ENCODE assay signal across 7 mouse cellular contexts in genomic region chr6:54021123-54021789, GRCm38 (mm10). TPM values are rescaled to one million over a fixed set of nuclear protein-coding genes. Genes with fewer than 3 reads are reported as not detected.
DNase-seq lines count a peak whose midpoint lies in the region; ATAC-seq and TF ChIP-seq lines count a peak whose summit lies in the region.

No protein-coding gene starts in this region.

- TF ChIP-seq EP300 in heart, adult 2 months (IDR thresholded peaks at IDR 0.05; ENCODE audit: insufficient read depth, low read depth, low read length): no peak

- no peak overlapping the region for H3K4me3 ChIP-seq in heart, adult 2 months
- no peak overlapping the region for H3K4me3 ChIP-seq in forebrain, embryonic 12.5 days (replicated peaks)

- peak; percentile 40 to 53 for DNase-seq in heart, adult 2 months
- DNase-seq in kidney, adult 9 months: peak; percentile 85
- DNase-seq in lung, postnatal 4 days: peak; percentile 49 to 77
- DNase-seq in cerebellum, adult 9-11 months: no peak
- DNase-seq in layer of hippocampus, adult 9-11 months: no peak

- no peaks in the 10 kb centered on the region for H3K27me3 ChIP-seq in heart, adult 2 months (ENCODE audit: control insufficient read depth, insufficient read depth, low read length)
- 0 out of 2 replicates have a peak, but pooled peaks cover 5% of the 10 kb centered on the region for H3K27me3 ChIP-seq in forebrain, embryonic 12.5 days

- TF ChIP-seq POLR2A in heart, adult 2 months (IDR thresholded peaks at IDR 0.05; ENCODE audit: insufficient read depth, low read depth, low read length): no peak

- no peaks in the 10 kb centered on the region for H3K9me3 ChIP-seq in forebrain, embryonic 12.5 days

- peaks cover 4% of the 10 kb centered on the region for H3K4me1 ChIP-seq in heart, adult 2 months (ENCODE audit: control insufficient read depth, insufficient read depth, low read length)
- peaks cover 4% of the 10 kb centered on the region; the same call in 1 of the 2 replicates for H3K4me1 ChIP-seq in forebrain, embryonic 12.5 days

- no peak overlapping the region for H3K9ac ChIP-seq in heart, adult 2 months (ENCODE audit: low read depth, low read length)
- H3K9ac ChIP-seq in forebrain, embryonic 12.5 days: no peak overlapping the region

- 42% methylated on average over 15 of the region's 15 CpGs for WGBS in heart, adult 2 months
- 57% methylated on average over 15 of the region's 15 CpGs for WGBS in forebrain, embryonic 12.5 days

- no peaks in the 10 kb centered on the region for H3K36me3 ChIP-seq in heart, adult 2 months (ENCODE audit: control insufficient read depth, insufficient read depth, low read length)
- no peaks in the 10 kb centered on the region for H3K36me3 ChIP-seq in forebrain, embryonic 12.5 days (replicated peaks)

- peak overlapping the region; percentile 31 for H3K27ac ChIP-seq in heart, adult 2 months
- H3K27ac ChIP-seq in forebrain, embryonic 12.5 days: no peak overlapping the region

- no peaks in the 10 kb centered on the region for H3K79me2 ChIP-seq in heart, adult 2 months (replicated peaks; ENCODE audit: control insufficient read depth, insufficient read depth, low read length)

- TF ChIP-seq CTCF in heart, adult 2 months (IDR thresholded peaks at IDR 0.05): no peak

- H3K4me2 ChIP-seq in forebrain, embryonic 12.5 days: no peak overlapping the region

- intact Hi-C loops in heart, adult 2 months (cut with DNase I): no loop called here

- ATAC-seq in activated CD4-positive, CD25-positive, alpha-beta regulatory T cell, adult 4 months: peak; percentile 28
- ATAC-seq in forebrain, embryonic 12.5 days (ENCODE audit: low FRiP score): no peak

RNA-seq across cellular contexts. Expression of gene Chn2, which starts 18.1 kb away (rescaled TPM):
- 1 to 10 TPM; 5.6 to 6.3 TPM for polyA plus RNA-seq in activated CD4-positive, CD25-positive, alpha-beta regulatory T cell, adult 4 months (2017; shearing (Covaris generic))
- 1 to 10 TPM; 2.0 to 2.3 TPM for total RNA-seq in heart, adult 2 months (2021)
- 2.3 and 3.4 TPM in 2 replicates for polyA plus RNA-seq in heart, adult 2 months (2012; rRNA removed)
- polyA plus RNA-seq in forebrain, embryonic 12.5 days (2016; fragmentation: Nextera tagmentation; extraction: Ambion mirVana): 29.8 and 30.2 TPM in 2 replicates

RNA-seq across cellular contexts. Expression of gene Cpvl, which starts 42.8 kb away (rescaled TPM):
- polyA plus RNA-seq in activated CD4-positive, CD25-positive, alpha-beta regulatory T cell, adult 4 months (2017; shearing (Covaris generic)): not detected
- total RNA-seq in heart, adult 2 months (2021): not detected
- not detected in 2 replicates for polyA plus RNA-seq in heart, adult 2 months (2012; rRNA removed)
- polyA plus RNA-seq in forebrain, embryonic 12.5 days (2016; fragmentation: Nextera tagmentation; extraction: Ambion mirVana): not detected in 2 replicates

Comparison
In these comparisons a context has a peak if more than half of its experiments do, and no peak if none do; other contexts are left out.
1. DNase-seq: peak in heart, adult 2 months (2 of 2), kidney, adult 9 months (single experiment) and lung, postnatal 4 days (2 of 2); none in cerebellum, adult 9-11 months (single experiment) and layer of hippocampus, adult 9-11 months (single experiment).